Mouse (Mus musculus) C2C12 (cell line): ENCODE measurements around the gene Pde12.

Experiments
- CTCF ChIP-seq: IDR thresholded peaks from one replicate; pipeline ENCODE4 v1.5.1; 2011; ENCODE audit not compliant: control insufficient read depth, insufficient read depth, insufficient read length
- MYOD1 ChIP-seq: IDR thresholded peaks from one replicate; pipeline ENCODE4 v1.6.1; 2011; ENCODE audit warnings: low read depth; ENCODE audit not compliant: control insufficient read depth, insufficient read length

DNA sequence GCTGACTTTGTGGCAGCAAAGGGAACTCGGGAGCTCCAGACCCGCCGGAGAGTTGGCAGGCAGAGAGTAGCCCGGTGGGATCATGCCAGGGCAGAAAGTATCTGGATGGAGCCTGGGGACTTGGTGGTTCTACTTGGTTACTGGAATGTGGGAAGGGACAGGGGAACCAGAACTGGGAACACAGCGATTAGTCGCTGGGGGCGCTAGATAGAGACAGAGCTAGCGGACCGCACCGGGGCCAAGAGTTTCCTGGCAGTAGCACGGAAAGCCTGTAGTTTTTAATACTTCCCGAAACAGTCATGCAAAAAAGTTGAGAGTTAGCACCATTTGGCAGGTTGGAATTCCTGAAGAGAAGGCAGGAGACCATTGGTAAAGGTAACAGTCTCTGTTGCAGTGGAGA lies 5.7 kb upstream of the Pde12 start:
- TF ChIP-seq MYOD1 (no peak), CTCF (no peak)
